Mouse (Mus musculus) kidney, adult 2 months (tissue): ENCODE data around the gene Sat2. TPM values are rescaled to one million over a fixed set of nuclear protein-coding genes. Genes with fewer than 3 reads are reported as not detected.
A peak's percentile ranks its signal among the peaks of the same experiment; 100 is the strongest.

ENCODE experiments used
- DNase-seq: peaks from one replicate; pipeline ENCODE4 v3.0.0; 2021
- H3K27ac ChIP-seq: fragments of 200-500 bp; 2 replicates; pipeline ENCODE4 v1.5.1; 2012; ENCODE audit warnings: low read depth, low read length, control low read depth, inconsistent platforms; ENCODE audit not compliant: insufficient read depth
- H3K27me3 ChIP-seq: fragments of 200-500 bp; replicated peaks from 2 replicates; pipeline ENCODE4 v1.6.1; 2012; ENCODE audit warnings: mild to moderate bottlenecking, moderate library complexity, low read length, inconsistent platforms; ENCODE audit not compliant: control insufficient read depth, insufficient read depth
- H3K36me3 ChIP-seq: fragments of 200-500 bp; 2 replicates; pipeline ENCODE4 v1.6.1; 2012; ENCODE audit warnings: mild to moderate bottlenecking, moderate library complexity, low read length, inconsistent platforms; ENCODE audit not compliant: control insufficient read depth, insufficient read depth
- H3K4me1 ChIP-seq: fragments of 200-500 bp; 2 replicates; pipeline ENCODE4 v1.6.1; 2011; ENCODE audit warnings: low read length; ENCODE audit not compliant: control insufficient read depth, insufficient read depth
- H3K4me3 ChIP-seq: fragments of 200-500 bp; 2 replicates; pipeline ENCODE4 v1.5.1; 2011; ENCODE audit warnings: mild to moderate bottlenecking, low read depth, low read length, control low read depth; ENCODE audit not compliant: insufficient read depth
- CTCF ChIP-seq: fragments of 200-500 bp; conservative IDR thresholded peaks from 2 replicates; pipeline ENCODE4 v1.5.1; 2011; ENCODE audit warnings: low read depth, mild to moderate bottlenecking, control low read depth, low read length, moderate library complexity, mixed read lengths; ENCODE audit not compliant: insufficient read depth, insufficient read length
- POLR2A ChIP-seq: fragments of 200-500 bp; IDR thresholded peaks from one replicate; pipeline ENCODE4 v1.6.1; 2011; ENCODE audit warnings: low read depth, low read length, control low read depth
- WGBS: fragments of 180-500 bp; shearing (Covaris S2); methylation state at CpG from one replicate; pipeline ENCODE4 v1.1.7; 2018; 5-methylcytosine and 5-hydroxymethylcytosine counted together
- polyA plus RNA-seq: library from polyadenylated mRNA; depleted of rRNA; stranded (reverse); fragments of >200 nt; gene quantifications from 2 replicates; pipeline ENCODE4 v1.2.3, GENCODE M21; 2012

Gene Sat2
- polyA plus RNA-seq, 1 experiment: 18.8 TPM

GRCm38 (mm10) chr11:69600098-69600497 lies 21.7 kb upstream of the Sat2 start:
- Histone ChIP-seq H3K27me3 (peaks cover 2% of the 10 kb centered on the region; the same call in 1 of the 2 replicates), H3K4me3 (no peak overlapping the region), H3K4me1 (peaks cover 2% of the 10 kb centered on the region; the same call in 1 of the 2 replicates), H3K36me3 (no peaks in the 10 kb centered on the region), H3K27ac (no peak overlapping the region; the same call in 1 of the 2 replicates)
- 26% methylated on average over 6 of the region's 6 CpGs for WGBS
- TF ChIP-seq POLR2A (no peak), CTCF (no peak)
- peak; percentile 48 for DNase-seq

- peaks cover 2% of the 10 kb centered on the region; the same call in 1 of the 2 replicates for H3K4me1 ChIP-seq
- no peaks in the 10 kb centered on the region for H3K36me3 ChIP-seq
- no peak for TF ChIP-seq CTCF
- TF ChIP-seq POLR2A: no peak
- H3K4me3 ChIP-seq: no peak overlapping the region
- no peak for DNase-seq
- peaks cover 2% of the 10 kb centered on the region; the same call in 1 of the 2 replicates for H3K27me3 ChIP-seq
- no peak overlapping the region for H3K27ac ChIP-seq
- 74% methylated on average over 3 of the region's 3 CpGs for WGBS
Observed at GRCm38 (mm10) chr11:69601768-69602167, 20.1 kb upstream of the Sat2 start.

GRCm38 (mm10) chr11:69603516-69603915 lies 18.3 kb upstream of the Sat2 start:
- peak overlapping the region; percentile 7; the same call in 1 of the 2 replicates for H3K27ac ChIP-seq
- H3K36me3 ChIP-seq: no peaks in the 10 kb centered on the region
- H3K4me3 ChIP-seq: no peak overlapping the region
- peaks cover 2% of the 10 kb centered on the region; the same call in 1 of the 2 replicates for H3K27me3 ChIP-seq
- DNase-seq: peak; percentile 50
- TF ChIP-seq CTCF: no peak
- TF ChIP-seq POLR2A: no peak
- H3K4me1 ChIP-seq: peaks cover 2% of the 10 kb centered on the region; the same call in 1 of the 2 replicates
- whole genome bisulfite sequencing: 76% methylated on average over 8 of the region's 8 CpGs

- H3K36me3 ChIP-seq: no peaks in the 10 kb centered on the region
- no peak overlapping the region; the same call in 1 of the 2 replicates for H3K27ac ChIP-seq
- H3K4me1 ChIP-seq: peaks cover 2% of the 10 kb centered on the region; the same call in 1 of the 2 replicates
- TF ChIP-seq CTCF (no peak), POLR2A (no peak)
- 65% methylated on average over 3 of the region's 3 CpGs for WGBS
- peaks cover 2% of the 10 kb centered on the region; the same call in 1 of the 2 replicates for H3K27me3 ChIP-seq
- no peak for DNase-seq
- peak overlapping the region; percentile 54; the same call in 1 of the 2 replicates for H3K4me3 ChIP-seq
Observed at GRCm38 (mm10) chr11:69604347-69604746, 17.5 kb upstream of the Sat2 start.

GRCm38 (mm10) chr11:69604795-69605664 lies 16.8 kb upstream of the Sat2 start:
- no peak overlapping the region for H3K27ac ChIP-seq

GRCm38 (mm10) chr11:69605726-69606490 lies 15.9 kb upstream of the Sat2 start, which contains the start of gene Atp1b2:
Gene Atp1b2, minus strand, starts transcription at chr11:69605942.
- no peak within 1 kb of the TSS for H3K27ac ChIP-seq

More at GRCm38 (mm10) chr11:69604795-69605664, 16.8 kb upstream of the Sat2 start:
- Histone ChIP-seq H3K27me3 (peaks cover 2% of the 10 kb centered on the region; the same call in 1 of the 2 replicates), H3K36me3 (no peaks in the 10 kb centered on the region), H3K4me1 (peaks cover 2% of the 10 kb centered on the region; the same call in 1 of the 2 replicates), H3K4me3 (peak overlapping the region; percentile 54)
- under 1% methylated on average over 71 of the region's 73 CpGs for WGBS
- DNase-seq: no peak
- TF ChIP-seq POLR2A (no peak), CTCF (no peak)

GRCm38 (mm10) chr11:69606491-69606795 lies 15.4 kb upstream of the Sat2 start:
- Histone ChIP-seq H3K4me1 (no peaks in the 10 kb centered on the region), H3K36me3 (no peaks in the 10 kb centered on the region), H3K4me3 (no peak overlapping the region), H3K27ac (no peak overlapping the region), H3K27me3 (peaks cover 2% of the 10 kb centered on the region; the same call in 1 of the 2 replicates)
- no peak for TF ChIP-seq CTCF
- DNase-seq: no peak
- WGBS: 78% methylated on average over 2 of the region's 2 CpGs

More at GRCm38 (mm10) chr11:69605726-69606490, 15.9 kb upstream of the Sat2 start, which contains the start of gene Atp1b2:
- no peak for TF ChIP-seq CTCF
- peak; percentile 66 for TF ChIP-seq POLR2A
- H3K4me3 ChIP-seq: peak within 1 kb of the TSS; percentile 54
- H3K27me3 ChIP-seq: peaks cover 2% of the 10 kb centered on the region; the same call in 1 of the 2 replicates
- no peaks in the 10 kb centered on the region for H3K4me1 ChIP-seq
- H3K36me3 ChIP-seq: no peaks in the 10 kb centered on the region
- DNase-seq: peak; percentile 72
- WGBS: 3% methylated on average over 32 of the region's 32 CpGs
